Mouse (Mus musculus): ENCODE measurements around the gene Gm10260. TPM values are rescaled to one million over a fixed set of nuclear protein-coding genes. Genes with fewer than 3 reads are reported as not detected.

Gm10260 gene
- 3.8 and 8.2 TPM in 2 replicates for polyA plus RNA-seq (2014; fragmentation: Nextera tagmentation; extraction: Ambion mirVana)

DNA sequence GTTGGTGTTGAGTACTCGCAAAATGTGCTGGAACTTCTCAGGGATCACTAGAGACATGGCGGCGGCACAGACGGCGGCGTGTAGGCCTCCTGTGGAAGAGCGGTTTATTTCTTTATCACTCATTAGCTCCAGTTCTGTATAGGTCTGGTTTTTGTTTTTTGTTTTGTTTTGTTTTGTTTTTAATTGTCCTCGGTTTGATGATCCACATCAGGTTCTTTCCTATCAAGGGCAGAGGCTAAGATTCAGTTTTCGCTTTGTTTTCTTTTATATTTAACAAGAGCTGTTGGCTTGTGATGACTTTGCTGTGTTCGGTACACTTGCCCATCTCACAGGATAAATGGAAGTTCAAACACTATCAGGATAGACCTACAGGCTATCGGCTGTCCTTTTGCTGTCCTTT, at the start of gene Gm10260:
Gene Gm10260 (minus strand): TSS at position 101 of the 400 bp plus-strand sequence.
- Histone ChIP-seq H3K9ac (ENCODE audit: low read depth, low read length) (no peak within 1 kb of the TSS), H3K9me3 (ENCODE audit: control insufficient read depth, low read length) (no peaks in the 10 kb centered on the region), H3K4me1 (replicated peaks; ENCODE audit: control insufficient read depth, insufficient read depth, low read length) (no peaks in the 10 kb centered on the region), H3K4me3 (ENCODE audit: low read depth, low read length) (no peak within 1 kb of the TSS), H3K27me3 (replicated peaks; ENCODE audit: control insufficient read depth, insufficient read depth, low read length) (no peaks in the 10 kb centered on the region), H3K36me3 (ENCODE audit: control insufficient read depth, insufficient read depth, low read length) (no peaks in the 10 kb centered on the region), H3K27ac (ENCODE audit: low read depth, low read length) (no peak within 1 kb of the TSS), H3K4me2 (no peak within 1 kb of the TSS)
- WGBS, result 92% methylated on average over 10 of the region's 11 CpGs
- ATAC-seq (replicated peaks; ENCODE audit: low FRiP score), result no peak
- DNase-seq (ENCODE audit: low spot score), result no peak

DNA sequence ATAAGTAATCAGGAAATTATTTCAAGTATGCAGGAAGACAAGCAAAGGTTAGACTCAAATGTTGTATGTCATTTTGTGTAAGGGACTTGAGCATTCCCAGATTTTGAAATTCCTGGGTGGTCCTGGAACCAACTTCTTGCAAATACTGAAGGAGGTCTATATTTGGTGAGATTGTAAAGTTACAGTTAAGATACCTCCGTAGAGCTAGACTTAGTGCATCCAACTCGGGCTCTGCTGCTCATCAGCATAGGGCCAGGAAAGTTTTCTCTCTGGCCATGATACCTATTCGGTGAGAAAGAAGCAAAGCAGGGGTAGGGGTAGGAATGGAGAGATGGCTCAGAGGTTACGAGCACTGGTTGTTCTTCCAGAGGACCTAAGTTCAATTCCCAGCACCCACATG, 49.4 kb upstream of the Gm10260 start:
- ATAC-seq (replicated peaks; ENCODE audit: low FRiP score), result no peak
- Histone ChIP-seq H3K27me3 (replicated peaks; ENCODE audit: control insufficient read depth, insufficient read depth, low read length) (no peaks in the 10 kb centered on the region), H3K4me1 (replicated peaks; ENCODE audit: control insufficient read depth, insufficient read depth, low read length) (no peaks in the 10 kb centered on the region), H3K27ac (ENCODE audit: low read depth, low read length) (no peak overlapping the region), H3K4me3 (ENCODE audit: low read depth, low read length) (no peak overlapping the region), H3K4me2 (no peak overlapping the region), H3K9me3 (ENCODE audit: control insufficient read depth, low read length) (no peaks in the 10 kb centered on the region), H3K36me3 (ENCODE audit: control insufficient read depth, insufficient read depth, low read length) (no peaks in the 10 kb centered on the region), H3K9ac (ENCODE audit: low read depth, low read length) (no peak overlapping the region)
- 88% methylated on average over 4 of the region's 4 CpGs for WGBS
- DNase-seq (ENCODE audit: low spot score), result no peak

DNA sequence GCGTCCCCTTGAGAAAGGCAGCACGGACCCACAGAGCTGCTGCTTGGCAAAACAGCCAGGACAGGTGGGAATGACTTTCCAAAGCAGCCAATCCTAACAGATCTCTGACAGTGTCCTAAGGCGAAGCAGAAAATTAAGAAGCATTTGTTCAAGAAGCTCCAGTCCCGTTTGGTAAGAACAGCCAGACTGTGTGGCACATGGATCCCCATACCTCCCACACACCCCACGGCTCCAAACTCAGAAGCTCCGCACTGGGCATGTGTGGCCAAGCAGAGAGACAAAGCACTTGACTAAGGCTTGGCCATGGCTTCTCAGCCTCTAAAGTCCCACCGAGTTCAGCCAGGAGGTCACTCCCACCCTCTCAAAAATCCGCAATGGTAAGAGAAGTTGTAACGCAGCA, 45.5 kb upstream of the Gm10260 start:
- no peak overlapping the region for H3K4me2 ChIP-seq
- no peaks in the 10 kb centered on the region for H3K4me1 ChIP-seq (replicated peaks; ENCODE audit: control insufficient read depth, insufficient read depth, low read length)
- H3K9ac ChIP-seq (ENCODE audit: low read depth, low read length), result no peak overlapping the region
- ATAC-seq (replicated peaks; ENCODE audit: low FRiP score), result no peak
- H3K4me3 ChIP-seq (ENCODE audit: low read depth, low read length), result no peak overlapping the region
- no peak overlapping the region for H3K27ac ChIP-seq (ENCODE audit: low read depth, low read length)
- H3K9me3 ChIP-seq (ENCODE audit: control insufficient read depth, low read length), result no peaks in the 10 kb centered on the region
- no peaks in the 10 kb centered on the region for H3K36me3 ChIP-seq (ENCODE audit: control insufficient read depth, insufficient read depth, low read length)
- no peaks in the 10 kb centered on the region for H3K27me3 ChIP-seq (replicated peaks; ENCODE audit: control insufficient read depth, insufficient read depth, low read length)
- no peak for DNase-seq (ENCODE audit: low spot score)
- 89% methylated on average over 9 of the region's 9 CpGs for WGBS

DNA sequence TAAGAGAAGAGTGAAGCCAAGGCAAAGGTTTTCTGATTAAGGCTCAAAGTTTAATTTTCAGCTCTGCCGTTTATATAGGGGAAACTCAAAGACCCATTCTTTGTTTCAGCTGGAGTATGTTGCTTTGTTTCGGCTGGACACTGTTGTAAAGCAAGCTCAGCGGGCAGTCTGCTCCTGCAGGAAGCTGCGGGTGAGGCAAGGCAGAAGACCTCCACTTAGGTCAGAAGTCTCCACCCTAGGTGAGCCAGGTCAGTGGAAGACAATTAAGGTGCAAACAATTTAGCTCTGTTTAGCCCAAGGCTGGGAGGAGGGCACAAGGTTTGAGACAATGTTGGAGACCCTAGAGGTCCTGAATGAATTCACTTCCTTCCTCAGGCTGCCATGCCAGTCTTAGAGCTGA, 42.0 kb upstream of the Gm10260 start:
- Histone ChIP-seq H3K27ac (ENCODE audit: low read depth, low read length) (no peak overlapping the region), H3K9ac (ENCODE audit: low read depth, low read length) (no peak overlapping the region), H3K36me3 (ENCODE audit: control insufficient read depth, insufficient read depth, low read length) (no peaks in the 10 kb centered on the region), H3K4me2 (no peak overlapping the region), H3K4me1 (replicated peaks; ENCODE audit: control insufficient read depth, insufficient read depth, low read length) (no peaks in the 10 kb centered on the region; the same call in 1 of the 2 replicates), H3K4me3 (ENCODE audit: low read depth, low read length) (no peak overlapping the region), H3K9me3 (ENCODE audit: control insufficient read depth, low read length) (no peaks in the 10 kb centered on the region), H3K27me3 (replicated peaks; ENCODE audit: control insufficient read depth, insufficient read depth, low read length) (no peaks in the 10 kb centered on the region)
- no peak for ATAC-seq (replicated peaks; ENCODE audit: low FRiP score)
- DNase-seq (ENCODE audit: low spot score), result no peak
- 68% methylated on average over 4 of the region's 4 CpGs for WGBS

DNA sequence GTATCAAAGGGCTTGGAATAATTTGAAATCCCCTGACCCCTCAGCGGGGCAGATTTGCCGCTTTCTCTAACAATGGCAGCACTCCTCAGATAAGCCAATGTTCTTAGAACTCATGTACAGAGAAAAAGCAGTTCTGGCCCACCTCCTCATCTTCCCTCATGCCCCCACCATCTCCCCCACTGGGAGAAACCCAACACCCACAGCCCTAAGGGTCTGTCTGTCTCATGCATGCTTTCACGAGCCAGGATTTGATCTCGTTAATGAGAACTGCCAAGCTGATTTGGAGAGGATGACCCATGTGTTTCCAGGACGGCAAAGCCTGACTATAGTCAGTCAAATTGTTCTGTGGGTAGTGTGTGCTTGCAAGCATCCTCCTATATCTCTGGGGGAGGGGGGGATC, 37.0 kb upstream of the Gm10260 start:
- WGBS, result 62% methylated on average over 5 of the region's 5 CpGs
- Histone ChIP-seq H3K4me2 (no peak overlapping the region), H3K9ac (ENCODE audit: low read depth, low read length) (no peak overlapping the region), H3K27me3 (replicated peaks; ENCODE audit: control insufficient read depth, insufficient read depth, low read length) (no peaks in the 10 kb centered on the region), H3K36me3 (ENCODE audit: control insufficient read depth, insufficient read depth, low read length) (no peaks in the 10 kb centered on the region), H3K27ac (ENCODE audit: low read depth, low read length) (no peak overlapping the region), H3K9me3 (ENCODE audit: control insufficient read depth, low read length) (no peaks in the 10 kb centered on the region), H3K4me1 (replicated peaks; ENCODE audit: control insufficient read depth, insufficient read depth, low read length) (peaks cover 6% of the 10 kb centered on the region; the same call in 1 of the 2 replicates), H3K4me3 (ENCODE audit: low read depth, low read length) (no peak overlapping the region)
- DNase-seq (ENCODE audit: low spot score), result peak; percentile 1
- ATAC-seq (replicated peaks; ENCODE audit: low FRiP score), result no peak

- H3K4me1 ChIP-seq (replicated peaks; ENCODE audit: control insufficient read depth, insufficient read depth, low read length), result peaks cover 6% of the 10 kb centered on the region; the same call in 1 of the 2 replicates
- no peak overlapping the region for H3K27ac ChIP-seq (ENCODE audit: low read depth, low read length)
- H3K4me2 ChIP-seq, result no peak overlapping the region
- ATAC-seq (replicated peaks; ENCODE audit: low FRiP score) (no peak), DNase-seq (ENCODE audit: low spot score) (peak; percentile 12)
- H3K27me3 ChIP-seq (replicated peaks; ENCODE audit: control insufficient read depth, insufficient read depth, low read length), result no peaks in the 10 kb centered on the region
- H3K9me3 ChIP-seq (ENCODE audit: control insufficient read depth, low read length), result no peaks in the 10 kb centered on the region
- 38% methylated on average over 1 of the region's 1 CpGs for WGBS
- H3K36me3 ChIP-seq (ENCODE audit: control insufficient read depth, insufficient read depth, low read length), result no peaks in the 10 kb centered on the region
- no peak overlapping the region for H3K4me3 ChIP-seq (ENCODE audit: low read depth, low read length)
- no peak overlapping the region for H3K9ac ChIP-seq (ENCODE audit: low read depth, low read length)
Observed at GRCm38 (mm10) chr13:97794780-97795179, 34.3 kb upstream of the Gm10260 start.

DNA sequence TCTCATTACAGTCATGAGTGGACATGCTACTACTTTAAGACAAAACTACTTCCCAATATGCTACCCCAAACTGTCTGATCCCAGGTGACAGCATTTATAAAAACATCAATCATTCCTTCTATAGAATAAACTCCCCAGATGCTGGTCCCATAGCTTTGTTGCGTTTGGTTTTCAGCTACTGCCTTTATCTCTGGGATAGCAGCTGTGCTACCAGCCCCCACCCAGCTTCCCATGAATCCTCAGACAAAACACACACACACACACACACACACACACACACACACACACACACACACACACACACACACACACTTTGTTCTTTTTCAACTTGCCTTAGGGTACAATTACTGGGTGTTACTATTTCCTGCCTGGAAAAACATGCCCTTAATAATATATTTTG, 33.5 kb upstream of the Gm10260 start:
- DNase-seq (ENCODE audit: low spot score) (no peak), ATAC-seq (replicated peaks; ENCODE audit: low FRiP score) (no peak; the same call in 1 of the 2 replicates)
- Histone ChIP-seq H3K9me3 (ENCODE audit: control insufficient read depth, low read length) (no peaks in the 10 kb centered on the region), H3K4me2 (no peak overlapping the region), H3K9ac (ENCODE audit: low read depth, low read length) (no peak overlapping the region), H3K27me3 (replicated peaks; ENCODE audit: control insufficient read depth, insufficient read depth, low read length) (no peaks in the 10 kb centered on the region), H3K4me3 (ENCODE audit: low read depth, low read length) (no peak overlapping the region), H3K27ac (ENCODE audit: low read depth, low read length) (no peak overlapping the region), H3K36me3 (ENCODE audit: control insufficient read depth, insufficient read depth, low read length) (no peaks in the 10 kb centered on the region), H3K4me1 (replicated peaks; ENCODE audit: control insufficient read depth, insufficient read depth, low read length) (peaks cover 6% of the 10 kb centered on the region; the same call in 1 of the 2 replicates)
- 17% methylated on average over 1 of the region's 1 CpGs for WGBS

DNA sequence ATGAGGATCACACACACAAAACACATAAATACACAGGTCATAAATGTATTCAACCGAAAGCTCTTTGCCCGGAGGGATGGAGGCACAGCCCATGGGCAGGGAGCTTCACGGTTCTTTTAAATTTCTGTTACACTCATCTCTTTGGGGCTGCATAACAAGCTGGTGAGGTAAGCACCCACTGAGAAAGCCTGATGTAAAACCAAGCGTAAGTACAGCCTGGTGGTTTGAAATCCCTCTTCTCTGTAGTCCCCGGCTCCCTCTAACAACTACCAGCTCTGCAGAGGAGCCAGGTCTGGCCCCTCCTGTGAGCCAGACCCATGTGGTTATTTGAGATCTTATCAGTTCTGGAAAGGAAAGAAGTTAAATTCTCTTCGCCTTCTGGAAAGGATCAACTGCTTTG, 31.2 kb upstream of the Gm10260 start:
- WGBS, result 56% methylated on average over 6 of the region's 6 CpGs
- H3K9ac ChIP-seq (ENCODE audit: low read depth, low read length), result no peak overlapping the region
- no peak overlapping the region for H3K27ac ChIP-seq (ENCODE audit: low read depth, low read length)
- H3K4me3 ChIP-seq (ENCODE audit: low read depth, low read length), result no peak overlapping the region
- no peaks in the 10 kb centered on the region for H3K27me3 ChIP-seq (replicated peaks; ENCODE audit: control insufficient read depth, insufficient read depth, low read length)
- H3K36me3 ChIP-seq (ENCODE audit: control insufficient read depth, insufficient read depth, low read length), result no peaks in the 10 kb centered on the region
- DNase-seq (ENCODE audit: low spot score) (no peak), ATAC-seq (replicated peaks; ENCODE audit: low FRiP score) (no peak)
- H3K4me1 ChIP-seq (replicated peaks; ENCODE audit: control insufficient read depth, insufficient read depth, low read length), result peaks cover 6% of the 10 kb centered on the region; the same call in 1 of the 2 replicates
- no peaks in the 10 kb centered on the region for H3K9me3 ChIP-seq (ENCODE audit: control insufficient read depth, low read length)
- no peak overlapping the region for H3K4me2 ChIP-seq

DNA sequence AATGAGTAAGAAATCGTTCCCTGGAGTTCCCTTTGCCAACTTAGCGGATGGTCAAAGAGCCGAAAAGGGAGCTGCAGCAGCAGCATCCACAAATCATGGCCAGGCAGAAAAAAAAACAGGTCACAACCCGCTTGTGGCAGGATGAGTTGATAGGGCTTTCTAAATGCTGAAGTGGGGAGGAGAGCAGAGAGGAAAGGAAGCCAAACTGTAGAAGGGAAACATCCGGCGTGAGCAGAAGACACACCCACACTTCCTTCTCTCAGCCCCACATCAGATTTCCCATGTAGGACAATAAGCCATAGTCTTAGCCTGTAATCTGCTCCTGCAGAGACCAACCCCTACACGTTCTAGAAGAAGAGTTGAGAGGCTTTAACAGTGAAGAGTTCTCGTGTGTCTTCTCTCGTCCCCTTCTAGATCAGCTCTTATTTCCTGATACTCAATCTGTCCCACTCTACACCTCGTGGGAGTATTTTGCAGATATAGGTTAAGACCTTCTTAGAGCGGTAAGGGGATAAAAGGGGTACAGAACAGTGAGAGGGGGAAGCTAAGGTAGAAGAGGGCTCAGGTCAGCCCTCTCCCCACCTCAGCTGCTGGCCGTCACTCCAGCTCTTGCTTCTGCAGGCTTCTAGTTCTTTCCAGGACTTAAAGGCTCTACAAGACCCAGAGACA, 29.5 kb upstream of the Gm10260 start:
- Histone ChIP-seq H3K9ac (ENCODE audit: low read depth, low read length) (no peak overlapping the region), H3K4me3 (ENCODE audit: low read depth, low read length) (no peak overlapping the region), H3K9me3 (ENCODE audit: control insufficient read depth, low read length) (no peaks in the 10 kb centered on the region), H3K4me1 (replicated peaks; ENCODE audit: control insufficient read depth, insufficient read depth, low read length) (peaks cover 5% of the 10 kb centered on the region; the same call in 1 of the 2 replicates), H3K27ac (ENCODE audit: low read depth, low read length) (no peak overlapping the region), H3K27me3 (replicated peaks; ENCODE audit: control insufficient read depth, insufficient read depth, low read length) (no peaks in the 10 kb centered on the region), H3K36me3 (ENCODE audit: control insufficient read depth, insufficient read depth, low read length) (no peaks in the 10 kb centered on the region), H3K4me2 (no peak overlapping the region)
- ATAC-seq (replicated peaks; ENCODE audit: low FRiP score) (no peak), DNase-seq (ENCODE audit: low spot score) (no peak)
- WGBS, result 58% methylated on average over 12 of the region's 12 CpGs

Data from liver, embryonic 11.5 days (tissue).